Mouse (Mus musculus) hindbrain, embryonic 14.5 days (tissue): Measurements from ENCODE around the gene Apol7a. TPM values are rescaled to one million over a fixed set of nuclear protein-coding genes. Genes with fewer than 3 reads are reported as not detected.

Experiments used
- ATAC-seq: fragments of 200-750 bp; cut with Nextera tagmentation; 2 replicates; pipeline ENCODE4 v1.8.0; 2017; ENCODE audit warnings: moderate number of reproducible peaks, mild to moderate bottlenecking, moderate TSS enrichment, moderate library complexity; ENCODE audit not compliant: low FRiP score
- DNase-seq: peaks from one replicate; pipeline ENCODE4 v3.0.0-alpha.2; 2015; ENCODE audit warnings: low spot score
- H3K27ac ChIP-seq: fragments of 300-500 bp; sonication (generic); 2 replicates; pipeline ENCODE4 v1.5.1; 2014; ENCODE audit warnings: mild to moderate bottlenecking, moderate library complexity
- H3K27me3 ChIP-seq: fragments of 300-500 bp; sonication (generic); 2 replicates; pipeline ENCODE4 v1.6.1; 2014; ENCODE audit warnings: mild to moderate bottlenecking, low read length, mixed read lengths; ENCODE audit not compliant: control insufficient read depth, insufficient read depth
- H3K36me3 ChIP-seq: fragments of 300-500 bp; sonication (generic); replicated peaks from 2 replicates; pipeline ENCODE4 v1.6.1; 2014; ENCODE audit not compliant: control insufficient read depth, insufficient read depth
- H3K4me1 ChIP-seq: fragments of 300-500 bp; sonication (generic); replicated peaks from 2 replicates; pipeline ENCODE4 v1.6.1; 2014; ENCODE audit warnings: antibody characterized with exemption, low read length, mixed read lengths; ENCODE audit not compliant: control insufficient read depth, insufficient read depth
- H3K4me2 ChIP-seq: fragments of 300-500 bp; sonication (generic); replicated peaks from 2 replicates; pipeline ENCODE4 v1.6.1; 2014; ENCODE audit warnings: mild to moderate bottlenecking, moderate library complexity
- H3K4me3 ChIP-seq: fragments of 300-500 bp; sonication (generic); replicated peaks from 2 replicates; pipeline ENCODE4 v1.5.1; 2014; ENCODE audit warnings: mild to moderate bottlenecking, low read length
- H3K9ac ChIP-seq: fragments of 300-500 bp; sonication (generic); 2 replicates; pipeline ENCODE4 v1.6.1; 2014
- H3K9me3 ChIP-seq: fragments of 300-500 bp; sonication (generic); 2 replicates; pipeline ENCODE4 v1.6.1; 2016; ENCODE audit warnings: low read length; ENCODE audit not compliant: control insufficient read depth
- WGBS: fragments of 180-500 bp; shearing (Covaris S2); extraction: QIAGEN DNeasy Blood & Tissue Kit; methylation state at CpG from one replicate; pipeline ENCODE4 v1.1.7; 2014; 5-methylcytosine and 5-hydroxymethylcytosine counted together
- polyA plus RNA-seq: library from polyadenylated mRNA; unstranded; fragments of >200 nt; fragmentation: Nextera tagmentation; extraction: Ambion mirVana; gene quantifications from 2 replicates; pipeline ENCODE4 v1.2.1, GENCODE M21; 2014

The Apol7a gene
- polyA plus RNA-seq, 1 experiment from 2014 or later = not detected

DNA sequence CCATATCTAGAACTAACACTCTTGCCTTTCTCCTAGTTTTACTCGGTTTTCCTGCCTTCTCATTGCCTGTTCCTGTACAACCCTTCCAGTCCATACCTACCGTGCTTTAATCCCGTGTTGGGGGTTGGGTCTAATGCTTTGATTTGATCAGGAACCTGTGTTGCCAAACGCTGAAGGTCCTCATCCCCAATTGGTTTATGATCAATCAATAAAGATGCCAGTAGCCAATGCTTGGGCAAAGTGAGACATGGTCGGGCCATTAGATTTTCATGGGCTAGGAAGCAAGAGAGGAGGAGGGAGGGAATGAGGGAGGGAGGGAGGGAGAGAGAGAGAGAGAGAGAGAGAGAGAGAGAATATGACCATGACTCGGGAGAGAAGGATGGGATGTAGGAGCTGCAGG lies 17.4 kb downstream of the Apol7a start:
- Histone ChIP-seq H3K9ac (no peak overlapping the region), H3K4me2 (no peak overlapping the region), H3K27ac (no peak overlapping the region), H3K4me3 (no peak overlapping the region), H3K9me3 (no peaks in the 10 kb centered on the region), H3K27me3 (no peaks in the 10 kb centered on the region), H3K4me1 (no peaks in the 10 kb centered on the region), H3K36me3 (no peaks in the 10 kb centered on the region)
- DNase-seq (no peak), ATAC-seq (no peak)
- WGBS = 82% methylated on average over 6 of the region's 6 CpGs

DNA sequence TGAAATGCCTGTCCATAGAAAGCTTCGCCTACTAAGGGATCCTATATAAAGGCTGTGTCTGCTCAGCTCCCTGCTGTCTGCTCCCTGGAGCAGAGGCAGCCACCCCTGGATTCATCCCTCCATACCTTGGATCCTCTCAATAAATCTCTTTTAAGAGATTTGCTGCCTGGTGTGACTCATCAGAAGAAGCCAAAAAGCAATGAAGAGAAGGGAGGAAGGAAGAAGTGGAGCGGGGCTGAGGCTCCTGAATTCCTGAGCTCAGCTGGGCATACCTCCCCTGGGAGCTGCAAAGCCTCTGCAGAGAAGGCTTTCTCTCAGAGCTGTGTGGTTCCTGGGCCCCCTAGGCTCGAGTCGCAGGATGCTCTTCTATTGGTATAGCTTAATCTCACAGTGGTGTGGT lies 19.0 kb downstream of the Apol7a start:
- Histone ChIP-seq H3K36me3 (no peaks in the 10 kb centered on the region), H3K9me3 (no peaks in the 10 kb centered on the region), H3K4me3 (no peak overlapping the region), H3K27me3 (no peaks in the 10 kb centered on the region), H3K4me2 (no peak overlapping the region), H3K9ac (no peak overlapping the region), H3K27ac (no peak overlapping the region), H3K4me1 (no peaks in the 10 kb centered on the region)
- ATAC-seq = no peak
- DNase-seq = no peak
- WGBS = 50% methylated on average over 4 of the region's 4 CpGs

DNA sequence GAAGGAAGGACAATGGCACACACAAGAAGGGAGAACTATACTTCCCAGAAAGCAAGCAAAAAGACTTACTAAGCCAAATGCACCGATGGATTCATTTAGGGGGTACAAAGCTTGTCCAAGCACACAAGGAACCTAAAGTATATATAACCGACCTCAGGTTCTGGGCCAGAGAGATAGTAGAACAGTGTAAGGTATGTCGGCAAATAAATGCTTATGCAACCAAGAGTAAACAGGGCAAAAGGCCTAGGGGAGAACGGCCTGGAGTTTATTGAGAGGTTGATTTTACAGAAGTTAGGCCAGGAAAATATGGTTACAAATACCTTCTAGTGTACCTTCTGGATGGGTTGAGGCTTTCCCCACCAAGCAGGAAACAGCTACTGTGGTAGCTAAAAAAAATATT lies 21.5 kb downstream of the Apol7a start:
- H3K27ac ChIP-seq = no peak overlapping the region
- no peak overlapping the region for H3K4me3 ChIP-seq
- no peak overlapping the region for H3K4me2 ChIP-seq
- H3K27me3 ChIP-seq = no peaks in the 10 kb centered on the region
- no peaks in the 10 kb centered on the region for H3K9me3 ChIP-seq
- no peak for DNase-seq
- 91% methylated on average over 4 of the region's 4 CpGs for WGBS
- no peak for ATAC-seq
- H3K36me3 ChIP-seq = no peaks in the 10 kb centered on the region
- H3K9ac ChIP-seq = no peak overlapping the region
- H3K4me1 ChIP-seq = no peaks in the 10 kb centered on the region

GRCm38 (mm10) chr15:77376920-77377319 lies 22.0 kb downstream of the Apol7a start:
- no peaks in the 10 kb centered on the region for H3K27me3 ChIP-seq
- H3K4me3 ChIP-seq = no peak overlapping the region
- no peak overlapping the region for H3K9ac ChIP-seq
- peak; percentile 25 for DNase-seq
- no peaks in the 10 kb centered on the region for H3K4me1 ChIP-seq
- H3K9me3 ChIP-seq = no peaks in the 10 kb centered on the region
- no peak overlapping the region for H3K27ac ChIP-seq
- WGBS = 76% methylated on average over 7 of the region's 7 CpGs
- no peaks in the 10 kb centered on the region for H3K36me3 ChIP-seq
- no peak for ATAC-seq
- no peak overlapping the region for H3K4me2 ChIP-seq

GRCm38 (mm10) chr15:77370588-77370987 lies 28.3 kb downstream of the Apol7a start:
- no peak overlapping the region for H3K4me3 ChIP-seq
- H3K27me3 ChIP-seq = no peaks in the 10 kb centered on the region
- H3K4me2 ChIP-seq = no peak overlapping the region
- peaks cover 16% of the 10 kb centered on the region for H3K4me1 ChIP-seq
- DNase-seq (no peak), ATAC-seq (no peak)
- H3K9me3 ChIP-seq = no peaks in the 10 kb centered on the region
- no peaks in the 10 kb centered on the region for H3K36me3 ChIP-seq
- H3K9ac ChIP-seq = no peak overlapping the region
- WGBS = 91% methylated on average over 8 of the region's 8 CpGs
- H3K27ac ChIP-seq = no peak overlapping the region

- 93% methylated on average over 21 of the region's 21 CpGs for WGBS
- Histone ChIP-seq H3K9me3 (no peaks in the 10 kb centered on the region), H3K36me3 (no peaks in the 10 kb centered on the region), H3K4me3 (no peak overlapping the region), H3K4me2 (no peak overlapping the region), H3K27me3 (no peaks in the 10 kb centered on the region), H3K9ac (no peak overlapping the region), H3K4me1 (peaks cover 16% of the 10 kb centered on the region), H3K27ac (no peak overlapping the region)
- ATAC-seq (no peak), DNase-seq (no peak)
These were observed 28.9 kb downstream of the Apol7a start for GRCm38 (mm10) chr15:77369981-77370380.

- Histone ChIP-seq H3K4me2 (peak overlapping the region; percentile 35; the same call in 1 of the 2 replicates), H3K27ac (no peak overlapping the region), H3K36me3 (no peaks in the 10 kb centered on the region), H3K9ac (peak overlapping the region; percentile 41; the same call in 1 of the 2 replicates), H3K4me1 (peaks cover 18% of the 10 kb centered on the region), H3K4me3 (no peak overlapping the region), H3K27me3 (no peaks in the 10 kb centered on the region), H3K9me3 (no peaks in the 10 kb centered on the region)
- 83% methylated on average over 12 of the region's 12 CpGs for WGBS
- no peak for ATAC-seq
- DNase-seq = no peak
These were observed 30.0 kb downstream of the Apol7a start for GRCm38 (mm10) chr15:77368818-77369320.

DNA sequence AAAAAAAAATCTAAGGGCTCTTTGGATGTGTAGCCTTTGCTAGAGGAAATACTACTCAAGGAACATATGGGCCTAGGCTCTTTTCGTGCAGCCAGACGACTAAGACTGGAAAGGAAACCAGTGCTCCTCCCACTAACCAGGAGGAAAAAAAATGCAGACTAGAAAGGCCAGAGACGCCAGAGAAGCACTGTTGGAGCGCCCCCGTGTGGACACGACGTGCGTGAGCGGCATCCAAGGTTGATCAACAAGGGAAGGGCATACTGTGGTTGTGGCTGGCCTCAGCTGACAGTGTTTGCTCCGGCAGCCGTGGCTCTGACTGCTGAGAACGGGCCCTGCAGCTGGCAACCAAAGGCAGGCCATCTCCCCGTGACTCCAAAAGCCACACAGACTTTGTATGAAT lies 30.8 kb downstream of the Apol7a start:
- peak; percentile 68 for ATAC-seq
- WGBS = under 1% methylated on average over 13 of the region's 13 CpGs
- peak overlapping the region; percentile 41 for H3K9ac ChIP-seq

GRCm38 (mm10) chr15:77367504-77367903 lies 31.4 kb downstream of the Apol7a start:
- DNase-seq (no peak), ATAC-seq (no peak)
- no peak overlapping the region for H3K4me2 ChIP-seq
- no peak overlapping the region for H3K9ac ChIP-seq
- no peak overlapping the region for H3K4me3 ChIP-seq
- WGBS = 44% methylated on average over 8 of the region's 8 CpGs
- H3K36me3 ChIP-seq = no peaks in the 10 kb centered on the region
- no peaks in the 10 kb centered on the region for H3K27me3 ChIP-seq
- H3K27ac ChIP-seq = peak overlapping the region; percentile 62
- no peaks in the 10 kb centered on the region for H3K9me3 ChIP-seq
- H3K4me1 ChIP-seq = peaks cover 29% of the 10 kb centered on the region

More for the DNA sequence above, 30.8 kb downstream of the Apol7a start:
- DNase-seq = peak; percentile 98
- Histone ChIP-seq H3K4me1 (peaks cover 25% of the 10 kb centered on the region), H3K27me3 (no peaks in the 10 kb centered on the region), H3K27ac (peak overlapping the region; percentile 62), H3K9me3 (no peaks in the 10 kb centered on the region), H3K36me3 (no peaks in the 10 kb centered on the region), H3K4me3 (no peak overlapping the region), H3K4me2 (peak overlapping the region; percentile 35)
